Mouse (Mus musculus) MEL (cell line): Measurements from ENCODE around the gene Lrfn3. TPM values are rescaled to one million over a fixed set of nuclear protein-coding genes. Genes with fewer than 3 reads are reported as not detected.

Source experiments
- DNase-seq: peaks from one replicate; pipeline ENCODE4 v3.0.0; 2011; ENCODE audit warnings: low read depth, low spot score
- H3K27ac ChIP-seq: 2 replicates; pipeline ENCODE4 v1.5.1; 2012; ENCODE audit warnings: low read depth, mild to moderate bottlenecking, control low read depth, low read length, moderate library complexity; ENCODE audit not compliant: control insufficient read depth
- H3K27me3 ChIP-seq, 2 experiments: fragments of 150-350 bp in 1 of 2; sonication (generic) in 1 of 2; 2 replicates each; pipeline ENCODE4 v1.6.1; 2012; ENCODE audit warnings: low read length in 2 of 2, mild to moderate bottlenecking in 2 of 2, improper control_type of control experiment in 1 of 2, moderate library complexity in 1 of 2; ENCODE audit not compliant: insufficient read depth in 2 of 2, control insufficient read depth in 1 of 2
- H3K36me3 ChIP-seq, 2 experiments: 2 replicates each; pipeline ENCODE4 v1.6.1; 2012 to 2014; ENCODE audit warnings: low read length in 2 of 2, improper control_type of control experiment in 1 of 2, inconsistent platforms in 1 of 2, mild to moderate bottlenecking in 1 of 2; ENCODE audit not compliant: insufficient read depth in 2 of 2, control insufficient read depth in 1 of 2
- H3K4me1 ChIP-seq, 2 experiments: fragments of 150-350 bp in 1 of 2; sonication (generic) in 1 of 2; 2 replicates each; pipeline ENCODE4 v1.6.1; 2012; ENCODE audit warnings: low read length in 2 of 2, improper control_type of control experiment in 1 of 2, mild to moderate bottlenecking in 1 of 2; ENCODE audit not compliant: insufficient read depth in 2 of 2, control insufficient read depth in 1 of 2
- H3K4me3 ChIP-seq, 2 experiments: fragments of 150-350 bp in 1 of 2; sonication (generic) in 1 of 2; 2 replicates each; pipeline ENCODE4 v1.5.1; 2012; ENCODE audit warnings: low read depth in 2 of 2, low read length in 2 of 2, mild to moderate bottlenecking in 2 of 2, moderate library complexity in 2 of 2, control low read depth in 1 of 2, improper control_type of control experiment in 1 of 2; ENCODE audit not compliant: control insufficient read depth in 1 of 2, insufficient read depth in 1 of 2
- H3K79me2 ChIP-seq: 2 replicates; pipeline ENCODE4 v1.6.1; 2012; ENCODE audit warnings: mild to moderate bottlenecking, low read length, moderate library complexity; ENCODE audit not compliant: control insufficient read depth, poor library complexity, insufficient read depth
- H3K9ac ChIP-seq: 2 replicates; pipeline ENCODE4 v1.6.1; 2012; ENCODE audit warnings: low read depth, mild to moderate bottlenecking, control low read depth, low read length, moderate library complexity; ENCODE audit not compliant: control insufficient read depth, poor library complexity, severe bottlenecking
- H3K9me3 ChIP-seq: fragments of 150-350 bp; sonication (generic); replicated peaks from 2 replicates; pipeline ENCODE4 v1.6.1; 2012; ENCODE audit warnings: mild to moderate bottlenecking, low read length, improper control_type of control experiment, moderate library complexity; ENCODE audit not compliant: insufficient read depth
- BHLHE40 ChIP-seq: IDR thresholded peaks from 2 replicates; pipeline ENCODE4 v1.6.1; 2012; ENCODE audit warnings: low read depth, mild to moderate bottlenecking, inconsistent platforms, low read length, improper control_type of control experiment, borderline replicate concordance
- CHD2 ChIP-seq: IDR thresholded peaks from 2 replicates; pipeline ENCODE4 v1.6.1; 2011; ENCODE audit warnings: low read length, improper control_type of control experiment
- CTCF ChIP-seq, 3 experiments: IDR thresholded peaks in 2 of 3; conservative IDR thresholded peaks in 1 of 3; 2 replicates each; pipeline ENCODE4 v1.5.1; 2011 to 2012; ENCODE audit warnings: low read length in 3 of 3, low read depth in 2 of 3, mild to moderate bottlenecking in 2 of 3, improper control_type of control experiment in 1 of 3, inconsistent platforms in 1 of 3, mixed read lengths in 1 of 3, moderate library complexity in 1 of 3; ENCODE audit not compliant: control insufficient read depth in 1 of 3, insufficient read depth in 1 of 3, poor library complexity in 1 of 3, severe bottlenecking in 1 of 3
- EP300 ChIP-seq, 2 experiments: IDR thresholded peaks; 2 replicates each; pipeline ENCODE4 v1.6.1; 2011; ENCODE audit warnings: improper control_type of control experiment in 2 of 2, low read length in 2 of 2, low read depth in 1 of 2, mild to moderate bottlenecking in 1 of 2
- JUND ChIP-seq: IDR thresholded peaks from 2 replicates; pipeline ENCODE4 v1.6.1; 2011; ENCODE audit warnings: low read depth, mild to moderate bottlenecking, improper control_type of control experiment, low read length
- KAT2A ChIP-seq: conservative IDR thresholded peaks from 2 replicates; pipeline ENCODE4 v1.6.1; 2012; ENCODE audit warnings: low read depth, low read length, improper control_type of control experiment, inconsistent platforms
- MAX ChIP-seq: IDR thresholded peaks from 2 replicates; pipeline ENCODE4 v1.6.1; 2011; ENCODE audit warnings: low read length, improper control_type of control experiment
- MAZ ChIP-seq: IDR thresholded peaks from 2 replicates; pipeline ENCODE4 v1.6.1; 2012; ENCODE audit warnings: low read depth, mild to moderate bottlenecking, inconsistent platforms, low read length, improper control_type of control experiment
- MEF2A ChIP-seq: IDR thresholded peaks from 2 replicates; pipeline ENCODE4 v1.6.1; 2014; ENCODE audit warnings: low read depth, mild to moderate bottlenecking, inconsistent platforms, low read length, improper control_type of control experiment; ENCODE audit not compliant: poor library complexity, insufficient replicate concordance, severe bottlenecking; ENCODE audit errors: extremely low read depth
- MXI1 ChIP-seq: IDR thresholded peaks from 2 replicates; pipeline ENCODE4 v1.6.1; 2011; ENCODE audit warnings: mild to moderate bottlenecking, low read depth, low read length, improper control_type of control experiment
- MYB ChIP-seq: IDR thresholded peaks from 2 replicates; pipeline ENCODE4 v1.6.1; 2011; ENCODE audit warnings: mild to moderate bottlenecking, low read depth, low read length, improper control_type of control experiment
- MYC ChIP-seq: IDR thresholded peaks from 2 replicates; pipeline ENCODE4 v1.6.1; 2011; ENCODE audit warnings: low read depth, mild to moderate bottlenecking, low read length, improper control_type of control experiment, moderate library complexity
- NELFE ChIP-seq: IDR thresholded peaks from 2 replicates; pipeline ENCODE4 v1.6.1; 2011; ENCODE audit warnings: low read depth, low read length, improper control_type of control experiment
- NRF1 ChIP-seq: IDR thresholded peaks from 2 replicates; pipeline ENCODE4 v1.6.1; 2014; ENCODE audit warnings: low read depth, mild to moderate bottlenecking, inconsistent platforms, low read length, improper control_type of control experiment, moderate library complexity; ENCODE audit not compliant: poor library complexity, insufficient read depth, severe bottlenecking
- POLR2A ChIP-seq, 2 experiments: IDR thresholded peaks; 2 replicates each; pipeline ENCODE4 v1.6.1; 2011 to 2012; ENCODE audit warnings: low read length in 2 of 2, mild to moderate bottlenecking in 2 of 2, control low read depth in 1 of 2, improper control_type of control experiment in 1 of 2, low read depth in 1 of 2, moderate library complexity in 1 of 2; ENCODE audit not compliant: control insufficient read depth in 1 of 2, insufficient read depth in 1 of 2, poor library complexity in 1 of 2
- POLR2AphosphoS2 ChIP-seq: IDR thresholded peaks from 2 replicates; pipeline ENCODE4 v1.6.1; 2011; ENCODE audit warnings: low read length, improper control_type of control experiment
- RCOR1 ChIP-seq: IDR thresholded peaks from 2 replicates; pipeline ENCODE4 v1.6.1; 2012; ENCODE audit warnings: low read depth, mild to moderate bottlenecking, inconsistent platforms, low read length, improper control_type of control experiment
- SIN3A ChIP-seq: IDR thresholded peaks from 2 replicates; pipeline ENCODE4 v1.6.1; 2012; ENCODE audit warnings: low read length, improper control_type of control experiment, inconsistent platforms
- SMC3 ChIP-seq: IDR thresholded peaks from 2 replicates; pipeline ENCODE4 v1.6.1; 2011; ENCODE audit warnings: low read depth, low read length, improper control_type of control experiment
- TAL1 ChIP-seq: IDR thresholded peaks from 2 replicates; pipeline ENCODE4 v1.6.1; 2012; ENCODE audit warnings: mild to moderate bottlenecking, inconsistent platforms, low read length, moderate library complexity, mixed read lengths
- USF1 ChIP-seq: IDR thresholded peaks from 2 replicates; pipeline ENCODE4 v1.6.1; 2014; ENCODE audit warnings: low read depth, mild to moderate bottlenecking, inconsistent platforms, low read length, improper control_type of control experiment, moderate library complexity
- USF2 ChIP-seq, 2 experiments: IDR thresholded peaks; 2 replicates each; pipeline ENCODE4 v1.6.1; 2011 to 2012; ENCODE audit warnings: improper control_type of control experiment in 2 of 2, low read length in 2 of 2, borderline replicate concordance in 1 of 2, inconsistent platforms in 1 of 2, low read depth in 1 of 2, mild to moderate bottlenecking in 1 of 2; ENCODE audit not compliant: insufficient read depth in 1 of 2
- ZC3H11A ChIP-seq: IDR thresholded peaks from 2 replicates; pipeline ENCODE4 v1.6.1; 2012; ENCODE audit warnings: low read depth, mild to moderate bottlenecking, inconsistent platforms, low read length, improper control_type of control experiment
- ZKSCAN1 ChIP-seq: IDR thresholded peaks from 2 replicates; pipeline ENCODE4 v1.6.1; 2012; ENCODE audit warnings: low read depth, mild to moderate bottlenecking, inconsistent platforms, low read length, improper control_type of control experiment, moderate library complexity
- ZNF384 ChIP-seq: IDR thresholded peaks from 2 replicates; pipeline ENCODE4 v1.6.1; 2012; ENCODE audit warnings: low read depth, mild to moderate bottlenecking, inconsistent platforms, low read length, improper control_type of control experiment
- polyA plus RNA-seq, 2 experiments: library from polyadenylated mRNA; stranded (reverse) in 1 of 2; unstranded in 1 of 2; fragments of >175 nt in 1 of 2; fragments of >200 nt in 1 of 2; gene quantifications; 2 replicates each; pipeline versions ENCODE4 v1.2.1 to v1.2.4; 2012; ENCODE audit warnings: low replicate concordance in 2 of 2, low read depth in 1 of 2; ENCODE audit not compliant: insufficient read length in 2 of 2, insufficient read depth in 1 of 2, missing spikeins in 1 of 2
- total RNA-seq: library from RNA; depleted of rRNA; stranded (reverse); fragments of 300-350 nt; gene quantifications from 2 replicates; pipeline ENCODE4 v1.2.3, GENCODE M21; 2012

The Lrfn3 gene
- total and polyA plus RNA-seq, 3 experiments, result not detected

GRCm38 (mm10) chr7:30373501-30373962 lies 11.0 kb upstream of the Lrfn3 start (continued):
- no peak for TF ChIP-seq MEF2A
- TF ChIP-seq USF2 (IDR thresholded peaks at IDR 0.05; ENCODE audit: borderline replicate concordance in 1 of 2, insufficient read depth in 1 of 2, low read depth in 1 of 2, low read length in 2 of 2), result no peak
- peak; percentile 94 for TF ChIP-seq KAT2A
- TF ChIP-seq USF1, result peak; percentile 45; the same call in 1 of the 2 replicates
- TF ChIP-seq ZC3H11A, result peak; percentile 90
- TF ChIP-seq MXI1, result peak; percentile 84
- peak; percentile 51; the same call in 1 of the 2 replicates for TF ChIP-seq NELFE
- TF ChIP-seq, all 39 proteins: peak for 19

GRCm38 (mm10) chr7:30367466-30367865 lies 4.9 kb upstream of the Lrfn3 start:
- Histone ChIP-seq H3K9me3 (no peaks in the 10 kb centered on the region), H3K4me3 (no peak overlapping the region), H3K27me3 (peaks cover 0 to 6% of the 10 kb centered on the region in 2 experiments; a peak in 2 of 4 replicates), H3K36me3 (no peaks in the 10 kb centered on the region), H3K27ac (no peak overlapping the region), H3K4me1 (no peaks in the 10 kb centered on the region), H3K9ac (no peak overlapping the region), H3K79me2 (no peaks in the 10 kb centered on the region)
- no peak for DNase-seq
- no peak for TF ChIP-seq NELFE
- no peak for TF ChIP-seq CHD2
- no peak for TF ChIP-seq USF2 (IDR thresholded peaks at IDR 0.05; ENCODE audit: borderline replicate concordance in 1 of 2, insufficient read depth in 1 of 2, low read depth in 1 of 2, low read length in 2 of 2)
- no peak for TF ChIP-seq TAL1
- TF ChIP-seq ZKSCAN1, result no peak
- no peak for TF ChIP-seq CTCF (IDR thresholded peaks at IDR 0.05 in 2 of 3, conservative IDR thresholded peaks at IDR 0.05 in 1 of 3; ENCODE audit: control insufficient read depth in 1 of 3, insufficient read depth in 1 of 3, low read depth in 2 of 3, low read length in 3 of 3, poor library complexity in 1 of 3, severe bottlenecking in 1 of 3)
- no peak for TF ChIP-seq ZNF384
- no peak for TF ChIP-seq MEF2A
- TF ChIP-seq MYC, result no peak

GRCm38 (mm10) chr7:30363344-30363738 lies 769 bp upstream of the Lrfn3 start:
- peaks cover 0 to 5% of the 10 kb centered on the region in 2 experiments; a peak in 2 of 4 replicates for H3K27me3 ChIP-seq
- H3K9me3 ChIP-seq, result no peaks in the 10 kb centered on the region
- no peaks in the 10 kb centered on the region for H3K79me2 ChIP-seq
- no peaks in the 10 kb centered on the region for H3K4me1 ChIP-seq
- H3K36me3 ChIP-seq, result no peaks in the 10 kb centered on the region
- H3K27ac ChIP-seq, result no peak overlapping the region
- H3K4me3 ChIP-seq, result no peak overlapping the region
- no peak for DNase-seq
- no peak for TF ChIP-seq MAZ
- no peak for TF ChIP-seq POLR2A (IDR thresholded peaks at IDR 0.05; ENCODE audit: control insufficient read depth in 1 of 2, insufficient read depth in 1 of 2, low read depth in 1 of 2, low read length in 2 of 2, poor library complexity in 1 of 2)
- no peak for TF ChIP-seq MYB
- no peak for TF ChIP-seq SIN3A
- no peak for TF ChIP-seq EP300 (IDR thresholded peaks at IDR 0.05; ENCODE audit: low read depth in 1 of 2, low read length in 2 of 2)
- no peak for TF ChIP-seq NRF1
- no peak for TF ChIP-seq JUND
- no peak for TF ChIP-seq MEF2A
- TF ChIP-seq POLR2AphosphoS2, result no peak
- TF ChIP-seq SMC3, result no peak
- no peak for TF ChIP-seq USF1
- TF ChIP-seq MYC, result no peak
- TF ChIP-seq MAX, result no peak
- no peak for TF ChIP-seq NELFE
- no peak for TF ChIP-seq CTCF (IDR thresholded peaks at IDR 0.05 in 2 of 3, conservative IDR thresholded peaks at IDR 0.05 in 1 of 3; ENCODE audit: control insufficient read depth in 1 of 3, insufficient read depth in 1 of 3, low read depth in 2 of 3, low read length in 3 of 3, poor library complexity in 1 of 3, severe bottlenecking in 1 of 3)
- no peak for TF ChIP-seq RCOR1
- TF ChIP-seq USF2 (IDR thresholded peaks at IDR 0.05; ENCODE audit: borderline replicate concordance in 1 of 2, insufficient read depth in 1 of 2, low read depth in 1 of 2, low read length in 2 of 2), result no peak
- no peak for TF ChIP-seq BHLHE40
- no peak for TF ChIP-seq ZNF384
- H3K9ac ChIP-seq, result no peak overlapping the region
